Mouse (Mus musculus): ENCODE data around the gene Pigk.

Gene Pigk

GRCm38 (mm10) chr3:152896111-152896510 is 182.2 kb downstream of the Pigk start:
- no peak for DNase-seq (ENCODE audit: extremely low spot score, low spot score)

DNA sequence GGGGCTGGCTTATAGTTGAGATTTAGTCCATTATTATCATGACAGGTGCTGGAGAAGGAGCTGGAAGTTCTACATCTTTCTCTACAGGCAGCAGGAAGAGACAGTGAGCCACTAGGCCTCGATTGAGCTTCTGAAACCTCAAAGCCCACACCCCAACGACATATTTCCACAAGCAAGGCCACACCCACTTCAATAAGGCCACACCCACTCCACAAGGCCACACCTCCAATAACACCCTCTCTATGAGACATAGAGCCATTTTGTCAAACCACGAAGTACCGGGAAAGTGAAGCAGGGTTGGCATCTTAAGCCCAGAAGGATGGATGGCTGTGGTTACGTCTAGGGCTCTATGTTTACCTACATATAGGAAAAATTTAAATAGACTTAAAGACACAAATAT is 183.3 kb downstream of the Pigk start:
- no peak for DNase-seq (ENCODE audit: extremely low spot score, low spot score)

DNA sequence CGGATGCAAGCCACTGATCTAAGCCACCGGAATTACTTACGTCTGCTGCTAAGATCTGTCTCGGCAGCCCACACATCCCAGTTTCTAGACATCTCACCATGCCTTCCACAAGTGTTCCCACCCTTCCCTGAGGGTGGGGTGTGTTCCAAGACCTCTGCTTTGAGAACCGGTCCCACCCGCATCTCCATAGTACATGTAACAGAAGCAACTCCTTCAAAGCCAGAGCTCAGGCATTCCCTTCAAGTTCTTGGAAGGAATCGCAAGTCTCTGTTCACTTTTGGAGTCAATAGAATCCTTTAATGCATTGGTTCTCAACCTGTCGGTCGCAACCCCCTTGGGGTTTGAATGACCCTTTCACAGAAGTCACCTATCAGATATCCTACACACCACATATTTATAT is 185.0 kb downstream of the Pigk start:
- no peak for DNase-seq (ENCODE audit: extremely low spot score, low spot score)

DNA sequence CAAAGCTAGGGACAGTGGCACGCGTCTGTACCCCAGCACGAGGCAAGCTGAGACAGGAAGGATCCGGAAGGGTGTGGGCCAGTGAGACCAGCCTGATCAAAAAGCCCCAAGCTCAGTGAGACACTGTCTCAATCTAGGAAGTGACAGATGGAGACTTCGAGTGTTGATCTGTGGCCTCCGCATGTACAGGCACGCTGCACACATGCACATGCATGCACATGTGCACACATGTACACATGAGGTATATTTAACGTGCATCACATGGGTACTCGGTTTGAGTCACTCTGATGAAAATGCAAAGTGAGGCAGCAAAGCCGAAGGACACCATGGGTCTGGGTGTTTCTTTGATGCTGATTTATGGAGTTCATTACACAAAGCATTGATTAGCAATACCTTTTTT is 191.1 kb downstream of the Pigk start:
- no peak for DNase-seq (ENCODE audit: extremely low spot score, low spot score)

- DNase-seq (ENCODE audit: extremely low spot score, low spot score), result no peak
Measured at GRCm38 (mm10) chr3:152905800-152906199, 191.9 kb downstream of the Pigk start.

GRCm38 (mm10) chr3:152907087-152907486 is 193.2 kb downstream of the Pigk start:
- no peak for DNase-seq (ENCODE audit: extremely low spot score, low spot score)

DNA sequence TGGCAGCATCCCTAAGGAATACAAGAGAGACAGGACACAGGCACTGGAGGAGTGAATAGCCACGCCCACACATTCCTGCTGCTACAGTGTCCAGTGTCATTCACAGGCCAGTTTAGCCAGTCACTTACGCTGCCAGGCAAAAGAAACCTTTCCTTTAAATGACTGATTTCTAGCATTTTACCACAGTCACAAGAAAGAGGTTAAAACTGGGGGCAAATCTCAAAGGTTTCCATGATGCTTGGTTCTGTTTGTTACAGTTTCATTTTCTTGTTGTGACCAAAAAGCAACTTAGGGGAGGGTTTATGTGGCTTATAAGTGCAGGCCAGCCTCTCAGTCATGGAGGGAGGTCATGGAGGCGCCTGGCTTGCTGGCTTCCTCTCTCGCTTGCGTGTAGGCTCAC is 193.8 kb downstream of the Pigk start:
- no peak for DNase-seq (ENCODE audit: extremely low spot score, low spot score)

DNA sequence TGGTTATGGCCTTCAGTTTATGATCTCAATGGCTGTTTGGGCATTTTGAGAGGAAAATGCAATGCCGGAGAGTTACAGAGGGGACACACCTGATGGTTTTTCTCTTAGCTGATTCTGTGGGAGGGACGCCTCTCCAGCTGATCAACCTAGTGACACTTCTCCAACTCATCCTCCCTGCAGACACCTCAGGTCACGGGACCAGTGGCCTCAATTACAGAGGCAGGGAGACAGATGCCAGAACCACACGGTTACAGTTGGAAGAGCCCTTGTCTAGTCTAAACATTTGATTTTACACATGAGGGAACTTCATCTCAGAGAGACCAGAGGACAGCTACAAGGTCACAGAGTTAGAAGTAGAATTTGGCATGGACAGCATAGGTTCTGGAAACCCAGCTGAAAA is 197.7 kb downstream of the Pigk start:
- DNase-seq (ENCODE audit: extremely low spot score, low spot score), result no peak

DNA sequence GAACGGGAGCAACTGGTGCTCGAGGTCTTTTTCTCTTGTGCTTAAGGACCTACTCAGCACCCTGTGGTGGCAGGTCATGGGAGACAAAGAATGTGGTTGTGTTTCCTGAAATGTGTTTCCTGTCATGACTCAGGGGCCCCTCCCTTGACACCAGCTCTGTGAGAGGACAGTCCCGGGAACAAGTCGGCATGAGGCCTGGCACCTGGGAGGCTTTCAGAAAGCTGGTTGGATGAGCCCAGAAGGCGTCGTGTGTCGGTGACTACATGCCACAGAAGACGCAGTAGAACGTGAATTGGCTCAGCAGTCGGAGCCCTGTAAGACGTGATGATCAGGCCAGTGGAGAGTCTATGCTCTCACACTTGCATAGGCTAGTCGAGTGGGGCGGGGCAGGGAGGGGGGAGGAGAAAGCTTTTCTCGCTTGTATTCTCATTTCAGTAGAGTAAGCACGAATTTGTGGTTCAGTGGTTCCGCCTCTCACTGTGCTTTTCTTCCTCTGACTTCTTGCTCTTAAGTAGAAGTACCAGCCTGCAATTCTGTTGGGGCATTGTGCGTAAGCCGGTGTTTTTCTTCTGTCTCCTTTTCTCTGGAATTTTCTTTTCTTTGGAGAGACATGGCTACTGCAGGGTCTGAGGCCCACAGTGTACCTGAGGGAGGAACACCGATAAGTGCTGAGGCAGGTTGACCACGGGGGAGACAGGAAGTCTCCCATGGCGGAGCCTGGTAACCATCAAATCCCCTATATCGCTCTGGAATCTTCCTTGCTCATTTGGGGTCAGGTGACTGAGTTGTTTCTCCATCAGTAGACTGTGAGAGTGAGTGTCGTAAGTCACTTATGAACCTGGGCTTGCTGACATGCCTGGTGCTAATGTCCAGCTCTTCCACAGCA is 198.6 kb downstream of the Pigk start:
- no peak for DNase-seq (ENCODE audit: extremely low spot score, low spot score)

- DNase-seq (ENCODE audit: extremely low spot score, low spot score), result no peak
Measured at GRCm38 (mm10) chr3:152913150-152913549, 199.2 kb downstream of the Pigk start.

GRCm38 (mm10) chr3:152913625-152914024 is 199.7 kb downstream of the Pigk start:
- no peak for DNase-seq (ENCODE audit: extremely low spot score, low spot score)

GRCm38 (mm10) chr3:152914376-152914775 is 200.5 kb downstream of the Pigk start:
- no peak for DNase-seq (ENCODE audit: extremely low spot score, low spot score)

- DNase-seq (ENCODE audit: extremely low spot score, low spot score), result no peak
Measured at GRCm38 (mm10) chr3:152917579-152917978, 203.7 kb downstream of the Pigk start.

DNA sequence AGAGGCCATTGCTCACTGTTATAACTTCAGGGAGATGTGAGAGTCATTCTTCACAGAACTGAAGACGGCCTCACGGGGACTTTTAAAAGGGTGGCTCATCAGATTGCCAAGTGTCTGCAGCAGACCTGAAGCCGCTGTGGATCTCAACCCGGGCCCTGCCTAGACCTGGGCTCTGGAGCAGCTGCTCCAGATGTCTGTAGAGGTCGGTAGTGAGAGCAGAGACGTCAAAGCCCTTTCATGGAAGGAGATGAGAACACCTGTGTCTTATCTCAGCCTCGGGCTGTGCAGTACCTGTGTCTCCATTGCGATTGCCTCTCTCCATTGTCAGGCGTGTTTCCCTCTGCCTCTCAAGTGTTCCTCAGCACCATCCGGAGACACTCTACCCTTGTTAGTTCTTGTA is 205.2 kb downstream of the Pigk start:
- DNase-seq (ENCODE audit: extremely low spot score, low spot score), result no peak

GRCm38 (mm10) chr3:152920365-152920764 is 206.5 kb downstream of the Pigk start:
- DNase-seq (ENCODE audit: extremely low spot score, low spot score), result no peak

DNA sequence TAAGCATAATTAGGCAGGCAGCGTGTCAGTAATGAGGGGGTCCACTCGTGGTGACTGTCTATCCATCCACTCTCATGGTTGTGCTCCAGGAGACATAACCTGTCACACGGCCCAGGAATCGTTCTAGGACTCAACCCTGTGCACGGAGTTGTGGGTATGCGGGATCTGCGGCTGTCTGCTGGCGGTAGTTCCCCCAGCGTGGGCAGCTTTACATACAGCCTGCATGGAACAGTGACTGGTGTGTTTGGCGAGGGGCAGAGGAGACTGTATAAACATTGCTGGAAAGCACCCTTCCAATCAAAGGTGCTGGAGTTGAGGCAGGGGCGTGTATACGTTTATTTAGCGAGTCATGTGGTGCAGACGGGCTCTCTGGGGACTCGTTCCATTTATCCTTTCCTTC is 209.6 kb downstream of the Pigk start:
- no peak for DNase-seq (ENCODE audit: extremely low spot score, low spot score)

DNA sequence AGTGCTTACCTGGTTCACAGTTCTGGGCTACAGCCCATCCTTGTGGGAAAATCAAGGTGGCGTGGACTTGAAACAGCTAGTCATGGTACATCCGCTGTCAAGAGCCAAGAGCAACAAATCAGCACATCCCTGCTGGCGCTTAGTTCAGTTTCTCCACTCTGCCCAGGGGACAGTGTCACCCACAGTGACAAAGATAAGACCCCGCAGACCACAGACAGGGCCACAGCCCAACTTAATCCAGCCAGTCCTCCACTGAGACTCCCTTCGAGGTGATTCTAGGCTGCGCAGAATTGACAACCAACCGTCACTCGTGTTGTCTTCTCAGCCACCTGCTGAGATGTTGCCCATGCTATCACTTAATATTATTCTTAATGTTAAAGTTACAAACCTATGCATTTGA is 211.5 kb downstream of the Pigk start:
- DNase-seq (ENCODE audit: extremely low spot score, low spot score), result no peak

DNA sequence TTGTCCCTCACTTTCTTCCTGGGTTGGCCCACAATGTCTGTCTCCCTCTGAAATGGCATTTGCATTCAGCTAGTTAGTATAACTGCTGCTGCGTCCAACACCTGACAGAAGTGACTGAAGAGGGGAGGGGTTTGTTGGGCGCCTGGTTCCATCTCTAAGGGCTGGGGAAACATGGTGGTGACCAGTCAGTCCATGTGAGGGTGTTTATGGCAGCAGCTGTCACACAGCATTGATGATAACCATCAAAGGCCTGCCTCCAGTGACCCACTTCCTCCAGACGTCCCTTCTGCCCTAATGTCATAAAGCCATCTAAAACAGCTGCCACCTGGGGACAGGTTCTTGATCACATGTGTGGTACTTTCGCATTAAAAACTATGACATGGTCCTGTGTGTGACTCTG is 212.3 kb downstream of the Pigk start:
- no peak for DNase-seq (ENCODE audit: extremely low spot score, low spot score)

- no peak for DNase-seq (ENCODE audit: extremely low spot score, low spot score)
Measured at GRCm38 (mm10) chr3:152928287-152928975, 214.5 kb downstream of the Pigk start.

- no peak for DNase-seq (ENCODE audit: extremely low spot score, low spot score)
Measured at GRCm38 (mm10) chr3:152929256-152929787, 215.4 kb downstream of the Pigk start.

DNA sequence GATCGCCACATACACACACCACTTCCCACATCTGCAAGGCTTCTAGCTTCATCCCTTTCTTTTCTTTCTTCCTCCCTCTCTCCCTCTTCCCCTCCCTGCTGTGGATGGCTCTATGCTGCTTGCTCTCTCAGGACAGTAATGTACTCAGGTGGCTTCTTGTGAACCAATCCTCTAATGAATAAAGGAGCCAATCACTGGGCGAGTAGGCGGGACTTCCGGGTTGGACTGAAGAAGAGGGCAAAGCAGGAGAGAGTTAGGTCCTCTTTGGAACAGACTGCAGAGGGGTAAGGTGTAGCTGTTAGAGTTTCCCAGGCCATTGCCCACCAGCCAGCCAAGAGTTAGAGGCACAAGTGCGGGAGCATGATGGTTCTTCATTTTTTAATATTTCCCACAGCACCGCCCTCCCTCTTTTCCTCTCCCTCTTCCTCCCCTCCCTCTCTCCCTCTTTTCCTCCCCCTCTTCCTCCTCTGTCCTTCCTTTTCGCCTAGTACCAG is 215.9 kb downstream of the Pigk start:
- DNase-seq (ENCODE audit: extremely low spot score, low spot score), result no peak

- no peak for DNase-seq (ENCODE audit: extremely low spot score, low spot score)
Measured at GRCm38 (mm10) chr3:152931354-152931753, 217.5 kb downstream of the Pigk start.
